Mouse (Mus musculus) CH12.LX (cell line): ENCODE measurements around the gene Chfr. TPM values are rescaled to one million over a fixed set of nuclear protein-coding genes. Genes with fewer than 3 reads are reported as not detected.
A peak's percentile ranks its signal among the peaks of the same experiment; 100 is the strongest.

ENCODE experiments used
- DNase-seq: peaks from one replicate; pipeline ENCODE4 v3.0.0-alpha.2; 2013; ENCODE audit errors: extremely low read depth
- H3K27ac ChIP-seq: 2 replicates; pipeline ENCODE4 v1.5.1; 2012; ENCODE audit warnings: low read depth, mild to moderate bottlenecking, control low read depth, moderate library complexity; ENCODE audit not compliant: insufficient read depth
- H3K27me3 ChIP-seq: replicated peaks from 2 replicates; pipeline ENCODE3; 2012; ENCODE audit warnings: inconsistent platforms
- H3K36me3 ChIP-seq, 2 experiments: replicated peaks in 1 of 2; 2 replicates each; pipeline versions ENCODE3 to v1.6.1; 2012; ENCODE audit warnings: inconsistent platforms in 1 of 2, low read length in 1 of 2, mild to moderate bottlenecking in 1 of 2, mixed read lengths in 1 of 2, moderate library complexity in 1 of 2; ENCODE audit not compliant: control insufficient read depth in 1 of 2, insufficient read depth in 1 of 2
- H3K4me1 ChIP-seq, 2 experiments: 2 replicates each; pipeline ENCODE4 v1.6.1; 2012; ENCODE audit warnings: inconsistent platforms in 1 of 2, moderate library complexity in 1 of 2; ENCODE audit not compliant: insufficient read depth in 2 of 2, control insufficient read depth in 1 of 2
- H3K4me2 ChIP-seq: 2 replicates; pipeline ENCODE4 v1.6.1; 2012; ENCODE audit warnings: low read depth, mild to moderate bottlenecking, control low read depth; ENCODE audit not compliant: poor library complexity, insufficient read depth, severe bottlenecking
- H3K4me3 ChIP-seq, 3 experiments: fragments of 150-350 bp in 1 of 3; sonication (generic) in 1 of 3; replicated peaks in 1 of 3; 2 replicates each; pipeline versions ENCODE3 to v1.5.1; 2011 to 2012; ENCODE audit warnings: low read depth in 2 of 3, low read length in 2 of 3, mild to moderate bottlenecking in 2 of 3, moderate library complexity in 2 of 3, control low read depth in 1 of 3, improper control_type of control experiment in 1 of 3, inconsistent platforms in 1 of 3, mixed read lengths in 1 of 3; ENCODE audit not compliant: poor library complexity in 1 of 3
- H3K79me2 ChIP-seq: replicated peaks from 2 replicates; pipeline ENCODE4 v1.6.1; 2012; ENCODE audit warnings: mild to moderate bottlenecking, moderate library complexity; ENCODE audit not compliant: control insufficient read depth, poor library complexity, insufficient read depth, severe bottlenecking; ENCODE audit errors: extremely low read depth
- H3K9ac ChIP-seq: 2 replicates; pipeline ENCODE4 v1.6.1; 2012; ENCODE audit warnings: low read depth, mild to moderate bottlenecking, control low read depth, moderate library complexity; ENCODE audit not compliant: insufficient read depth
- H3K9me3 ChIP-seq: replicated peaks from 2 replicates; pipeline ENCODE3; 2012; ENCODE audit warnings: low read length, inconsistent platforms, mixed read lengths
- CHD1 ChIP-seq: IDR thresholded peaks from 2 replicates; pipeline ENCODE4 v1.6.1; 2012; ENCODE audit warnings: low read depth, low read length, improper control_type of control experiment, inconsistent platforms
- CTCF ChIP-seq, 2 experiments: IDR thresholded peaks in 1 of 2; conservative IDR thresholded peaks in 1 of 2; 2 replicates each; pipeline ENCODE4 v1.5.1; 2011 to 2012; ENCODE audit warnings: low read depth in 2 of 2, low read length in 2 of 2, improper control_type of control experiment in 1 of 2, inconsistent platforms in 1 of 2, mild to moderate bottlenecking in 1 of 2, moderate library complexity in 1 of 2
- E2F4 ChIP-seq: IDR thresholded peaks from 2 replicates; pipeline ENCODE4 v1.6.1; 2011; ENCODE audit warnings: low read depth, low read length, improper control_type of control experiment; ENCODE audit not compliant: insufficient replicate concordance
- ELF1 ChIP-seq: IDR thresholded peaks from 2 replicates; pipeline ENCODE4 v1.6.1; 2014; ENCODE audit warnings: low read depth, mild to moderate bottlenecking, inconsistent platforms, low read length, improper control_type of control experiment
- EP300 ChIP-seq: IDR thresholded peaks from 2 replicates; pipeline ENCODE4 v1.6.1; 2011; ENCODE audit warnings: low read length, improper control_type of control experiment
- ETS1 ChIP-seq: conservative IDR thresholded peaks from 2 replicates; pipeline ENCODE4 v1.6.1; 2012; ENCODE audit warnings: low read depth, mild to moderate bottlenecking, inconsistent platforms, low read length, improper control_type of control experiment, moderate library complexity
- GABPA ChIP-seq: IDR thresholded peaks from 2 replicates; pipeline ENCODE4 v1.6.1; 2012; ENCODE audit warnings: low read depth, low read length, improper control_type of control experiment, inconsistent platforms; ENCODE audit not compliant: insufficient replicate concordance
- HCFC1 ChIP-seq: IDR thresholded peaks from 2 replicates; pipeline ENCODE4 v1.6.1; 2012; ENCODE audit warnings: low read depth, mild to moderate bottlenecking, inconsistent platforms, low read length, improper control_type of control experiment
- IRF4 ChIP-seq: IDR thresholded peaks from 2 replicates; pipeline ENCODE4 v1.6.1; 2014; ENCODE audit warnings: low read depth, mild to moderate bottlenecking, inconsistent platforms, low read length, improper control_type of control experiment
- MAFK ChIP-seq: IDR thresholded peaks from 2 replicates; pipeline ENCODE4 v1.6.1; 2011; ENCODE audit warnings: low read length, improper control_type of control experiment; ENCODE audit not compliant: insufficient replicate concordance
- MAX ChIP-seq: IDR thresholded peaks from 2 replicates; pipeline ENCODE4 v1.6.1; 2011; ENCODE audit warnings: low read length, improper control_type of control experiment
- MXI1 ChIP-seq: IDR thresholded peaks from 2 replicates; pipeline ENCODE4 v1.6.1; 2011; ENCODE audit warnings: mild to moderate bottlenecking, low read depth, low read length, improper control_type of control experiment
- MYC ChIP-seq: IDR thresholded peaks from 2 replicates; pipeline ENCODE4 v1.6.1; 2011; ENCODE audit warnings: low read depth, mild to moderate bottlenecking, improper control_type of control experiment, low read length
- NELFE ChIP-seq: IDR thresholded peaks from 2 replicates; pipeline ENCODE4 v1.6.1; 2011; ENCODE audit warnings: low read depth, low read length, improper control_type of control experiment
- POLR2AphosphoS2 ChIP-seq: IDR thresholded peaks from 2 replicates; pipeline ENCODE4 v1.6.1; 2011; ENCODE audit warnings: low read depth, low read length, improper control_type of control experiment
- RAD21 ChIP-seq: IDR thresholded peaks from 2 replicates; pipeline ENCODE4 v1.6.1; 2011; ENCODE audit warnings: low read depth, mild to moderate bottlenecking, low read length, improper control_type of control experiment, moderate library complexity
- SIN3A ChIP-seq: IDR thresholded peaks from 2 replicates; pipeline ENCODE4 v1.6.1; 2012; ENCODE audit warnings: low read length, improper control_type of control experiment, inconsistent platforms
- SMC3 ChIP-seq: IDR thresholded peaks from 2 replicates; pipeline ENCODE4 v1.6.1; 2011; ENCODE audit warnings: low read depth, low read length, improper control_type of control experiment
- TBP ChIP-seq: conservative IDR thresholded peaks from 2 replicates; pipeline ENCODE4 v1.6.1; 2011; ENCODE audit warnings: low read depth, low read length, improper control_type of control experiment
- USF1 ChIP-seq: IDR thresholded peaks from 2 replicates; pipeline ENCODE4 v1.6.1; 2014; ENCODE audit warnings: low read depth, mild to moderate bottlenecking, inconsistent platforms, low read length, improper control_type of control experiment
- USF2 ChIP-seq: conservative IDR thresholded peaks from 2 replicates; pipeline ENCODE4 v1.6.1; 2011; ENCODE audit warnings: low read depth, low read length, improper control_type of control experiment
- ZC3H11A ChIP-seq: IDR thresholded peaks from 2 replicates; pipeline ENCODE4 v1.6.1; 2012; ENCODE audit warnings: low read depth, mild to moderate bottlenecking, inconsistent platforms, low read length, improper control_type of control experiment
- ZKSCAN1 ChIP-seq: IDR thresholded peaks from 2 replicates; pipeline ENCODE4 v1.6.1; 2012; ENCODE audit warnings: low read depth, inconsistent platforms, low read length, improper control_type of control experiment, borderline replicate concordance
- dilution Hi-C: fragments of 300-500 bp; cut with MboI; formaldehyde crosslinking; loops from 2 replicates; pipeline ENCODE4 v1.14.3; 2020; ENCODE audit warnings: low sequenced_read_pairs; ENCODE audit not compliant: extremely low pct_unique_long_range_greater_than_20kb, extremely low pct_ligation_motif_present
- in situ Hi-C: fragments of 300-500 bp; cut with MboI; formaldehyde crosslinking; loops from 3 replicates; pipeline ENCODE4 v1.14.3; 2019; ENCODE audit warnings: low sequenced_read_pairs, low pct_ligation_motif_present, low pct_unique_long_range_greater_than_20kb, mixed read lengths
- polyA plus RNA-seq: library from polyadenylated mRNA; unstranded; fragments of >175 nt; gene quantifications from 2 replicates; pipeline ENCODE4 v1.2.1, GENCODE M21; 2012; ENCODE audit warnings: low read depth; ENCODE audit not compliant: insufficient read length
- total RNA-seq, 2 experiments: library from RNA; depleted of rRNA; stranded (reverse); fragments of 300-350 nt in 1 of 2; fragments of >200 nt in 1 of 2; gene quantifications; 2 replicates each; pipeline ENCODE4 v1.2.3; 2012 to 2014

Chfr gene
- total and polyA plus RNA-seq, 3 experiments: 23.9 to 40.8 (median 38.5) TPM

DNA sequence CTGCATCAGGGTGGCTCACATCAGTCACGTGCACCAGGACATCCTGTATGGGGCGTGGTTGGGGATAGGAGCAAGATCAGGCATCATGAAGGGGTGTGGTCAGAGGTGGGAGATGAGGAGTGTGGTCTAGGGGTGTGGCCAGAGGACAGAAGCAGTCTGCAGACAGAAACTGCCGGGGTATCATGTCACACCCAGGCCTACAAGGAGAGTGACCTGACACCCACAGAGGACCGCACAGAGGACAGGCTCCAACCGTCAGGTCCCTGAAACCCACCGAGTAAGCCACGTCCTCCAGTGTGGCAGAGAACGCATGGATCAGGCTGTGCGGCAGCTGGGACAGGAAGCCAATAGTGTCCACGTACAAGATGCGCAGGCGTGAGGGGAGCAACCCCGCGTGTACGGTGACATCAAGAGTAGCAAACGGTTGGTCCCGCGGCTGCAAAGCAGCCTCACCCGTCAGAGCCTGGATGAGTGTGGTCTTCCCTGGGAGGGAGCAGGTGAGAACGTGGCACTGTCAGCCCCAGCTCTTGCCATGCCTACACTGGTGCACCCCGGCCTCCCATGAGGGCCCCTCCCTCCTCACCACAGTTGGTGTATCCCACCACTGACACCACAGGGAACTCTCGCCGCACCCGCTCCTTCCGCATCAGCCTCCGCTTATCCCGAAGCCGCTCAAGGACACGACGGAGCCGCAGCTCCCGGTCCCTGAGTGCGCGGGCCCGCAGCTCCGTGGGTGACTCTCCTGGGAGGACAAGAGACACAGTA, 30.8 kb upstream of the Chfr start:
- H3K4me3 ChIP-seq: no peak overlapping the region

DNA sequence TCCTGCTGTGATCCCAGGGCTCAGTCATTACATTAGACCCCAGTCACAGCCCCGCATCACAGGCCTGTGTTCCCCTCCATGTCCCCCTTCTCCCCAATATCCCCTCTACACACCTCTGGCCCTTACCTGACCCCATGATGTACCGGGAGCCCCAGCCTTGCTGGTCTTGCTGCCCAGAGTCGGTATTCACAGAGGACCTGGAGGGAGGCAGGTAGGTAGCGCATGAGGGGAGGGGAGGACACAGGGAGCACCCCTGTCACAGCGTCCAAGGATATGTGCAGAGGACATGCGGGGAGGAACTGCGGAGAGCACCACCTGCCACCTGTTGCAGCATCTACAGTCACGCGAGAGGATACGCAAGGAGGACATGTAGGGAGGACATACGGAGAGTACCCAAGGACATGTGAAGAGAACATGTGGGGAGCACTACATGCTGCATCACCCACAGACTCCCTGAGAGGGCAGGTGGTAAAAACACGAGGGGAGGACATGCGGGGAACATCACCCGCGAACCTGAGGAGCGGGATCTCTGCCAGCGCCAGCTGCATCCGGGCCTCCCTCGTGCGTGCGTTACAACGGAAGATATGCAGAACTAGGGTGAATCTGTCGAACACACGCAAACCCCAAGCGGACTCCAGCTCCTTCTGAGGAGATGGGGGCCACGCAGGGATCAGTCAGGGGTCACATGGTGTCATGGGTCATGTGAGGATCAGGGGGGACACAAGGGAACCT, 29.3 kb upstream of the Chfr start:
- TF ChIP-seq E2F4: no peak
- no peak for TF ChIP-seq HCFC1
- no peak for TF ChIP-seq TBP
- no peak for TF ChIP-seq NELFE
- no peak for TF ChIP-seq CHD1
- no peak for TF ChIP-seq SMC3
- no peak for TF ChIP-seq MAFK
- TF ChIP-seq USF1: no peak
- no peak for TF ChIP-seq IRF4
- TF ChIP-seq RAD21: no peak
- no peak for TF ChIP-seq EP300
- TF ChIP-seq ELF1: no peak
- peak overlapping the region in 2 of 3 experiments; percentile 83 to 92 for H3K4me3 ChIP-seq
- no peaks in the 10 kb centered on the region for H3K27me3 ChIP-seq
- dilution Hi-C loops: no loop called here
- H3K79me2 ChIP-seq: peaks cover 18% of the 10 kb centered on the region; the same call in 1 of the 2 replicates
- H3K9ac ChIP-seq: no peak overlapping the region
- DNase-seq: no peak
- no peak overlapping the region for H3K27ac ChIP-seq
- H3K4me1 ChIP-seq: peaks cover 19 to 29% of the 10 kb centered on the region in 2 experiments
- peaks cover 48 to 54% of the 10 kb centered on the region in 2 experiments for H3K36me3 ChIP-seq
- peak overlapping the region; percentile 54; the same call in 1 of the 2 replicates for H3K4me2 ChIP-seq
- in situ Hi-C loops: no loop called here
- H3K9me3 ChIP-seq: peaks cover 10% of the 10 kb centered on the region

More for the DNA sequence above, 30.8 kb upstream of the Chfr start:
- H3K4me1 ChIP-seq: peaks cover 23 to 33% of the 10 kb centered on the region in 2 experiments
- no peak for DNase-seq
- H3K36me3 ChIP-seq: peaks cover 48 to 54% of the 10 kb centered on the region in 2 experiments
- dilution Hi-C loops (no loop called here), in situ Hi-C loops (no loop called here)
- H3K27ac ChIP-seq: no peak overlapping the region
- no peak overlapping the region for H3K4me2 ChIP-seq
- H3K27me3 ChIP-seq: no peaks in the 10 kb centered on the region
- no peak overlapping the region for H3K9ac ChIP-seq
- peaks cover 18% of the 10 kb centered on the region; the same call in 1 of the 2 replicates for H3K79me2 ChIP-seq
- H3K9me3 ChIP-seq: peaks cover 10% of the 10 kb centered on the region
- TF ChIP-seq SMC3 (no peak), GABPA (no peak), ETS1 (no peak), ELF1 (no peak), MXI1 (no peak), CTCF (conservative IDR thresholded peaks at IDR 0.05 in 1 of 2, IDR thresholded peaks at IDR 0.05 in 1 of 2; ENCODE audit: low read depth in 2 of 2, low read length in 2 of 2) (no peak), SIN3A (no peak), NELFE (no peak), E2F4 (no peak), MAX (no peak), ZKSCAN1 (no peak), USF1 (no peak), TBP (no peak), MYC (no peak), USF2 (no peak), HCFC1 (no peak), POLR2AphosphoS2 (no peak), ZC3H11A (no peak)
